Mouse (Mus musculus) Muller cell, postnatal 12 days (primary cell): Measurements from ENCODE around the gene Iqsec1.

Experiments used
- DNase-seq: peaks from one replicate; pipeline ENCODE4 v3.0.0-alpha.2; 2015; ENCODE audit errors: inconsistent ontology term

The Iqsec1 gene

DNA sequence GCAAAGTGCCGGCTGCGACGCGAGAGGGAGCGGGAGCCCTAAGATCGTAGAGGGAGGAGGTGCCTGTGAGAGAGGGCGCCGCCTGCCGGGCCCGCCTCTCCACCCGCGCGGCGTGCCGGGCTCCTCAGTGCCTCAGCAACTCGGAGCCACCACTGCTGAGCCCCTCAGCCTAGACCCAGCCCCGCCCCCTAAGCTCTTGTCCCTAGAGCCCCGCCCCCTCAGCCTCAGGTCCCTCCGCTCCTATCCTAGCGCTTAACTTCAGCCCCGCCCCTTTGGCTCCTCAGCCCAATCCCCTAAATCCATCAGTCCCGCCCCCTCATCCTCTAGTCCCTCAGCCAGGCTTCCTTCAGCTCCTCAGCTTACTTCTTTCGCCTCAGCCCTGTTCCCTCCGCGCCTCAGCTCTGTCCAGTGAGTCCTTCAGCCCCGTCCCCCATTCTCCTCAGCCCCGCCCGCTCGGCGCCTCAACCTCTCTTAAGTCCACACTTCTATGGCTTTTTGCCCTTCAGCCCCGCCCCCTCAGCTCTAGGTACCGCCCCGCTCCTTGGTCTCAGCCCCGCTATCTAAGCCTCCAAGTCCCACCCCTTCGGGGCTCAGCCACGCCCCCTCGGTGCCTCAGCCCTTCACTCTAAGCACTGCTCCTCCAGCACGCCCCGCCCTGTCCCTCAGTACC, at the start of gene Iqsec1:
Gene Iqsec1 (minus strand): TSS at position 38 of the 670 bp plus-strand sequence.
- DNase-seq: peak; percentile 93

DNA sequence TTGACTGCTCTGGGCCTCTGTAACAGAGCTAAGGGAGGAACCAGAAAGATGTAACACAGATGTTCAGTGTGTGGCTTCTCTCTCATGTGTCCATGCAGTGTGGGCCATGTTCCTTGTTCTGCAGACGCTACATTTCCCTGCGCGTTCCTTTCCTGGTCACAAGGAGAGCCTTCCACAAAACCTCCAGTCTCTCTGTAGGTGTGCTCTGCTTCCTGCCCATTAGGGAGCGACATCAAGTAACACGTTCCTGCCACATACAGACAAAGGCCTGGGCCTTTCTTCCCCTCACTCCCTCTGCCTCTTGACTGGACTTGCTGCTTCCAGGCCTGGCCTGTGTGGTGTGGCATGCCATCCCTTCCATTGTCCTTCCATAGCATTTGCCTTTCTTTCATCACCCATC, 39.8 kb upstream of the Iqsec1 start:
- no peak for DNase-seq

DNA sequence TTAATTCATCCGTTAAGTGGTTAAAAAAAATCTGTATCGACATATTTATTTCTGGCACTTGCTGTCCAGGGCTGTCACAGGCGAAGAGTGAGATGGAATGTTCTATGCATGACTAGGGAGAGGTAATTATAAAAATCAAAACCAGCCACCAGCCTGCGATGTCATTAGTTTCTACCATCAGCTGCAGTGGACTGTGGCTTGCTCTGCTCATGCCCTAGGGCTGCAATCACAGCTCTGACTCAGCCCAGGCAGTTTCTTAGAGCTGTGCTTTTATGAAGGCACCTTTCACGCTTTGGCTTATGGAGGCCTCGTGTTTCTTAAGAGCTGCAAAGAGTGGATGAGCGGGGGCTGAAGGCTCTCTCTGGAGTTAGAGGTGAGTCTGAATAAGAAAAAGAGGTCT, 32.3 kb upstream of the Iqsec1 start:
- DNase-seq: peak; percentile 37

DNA sequence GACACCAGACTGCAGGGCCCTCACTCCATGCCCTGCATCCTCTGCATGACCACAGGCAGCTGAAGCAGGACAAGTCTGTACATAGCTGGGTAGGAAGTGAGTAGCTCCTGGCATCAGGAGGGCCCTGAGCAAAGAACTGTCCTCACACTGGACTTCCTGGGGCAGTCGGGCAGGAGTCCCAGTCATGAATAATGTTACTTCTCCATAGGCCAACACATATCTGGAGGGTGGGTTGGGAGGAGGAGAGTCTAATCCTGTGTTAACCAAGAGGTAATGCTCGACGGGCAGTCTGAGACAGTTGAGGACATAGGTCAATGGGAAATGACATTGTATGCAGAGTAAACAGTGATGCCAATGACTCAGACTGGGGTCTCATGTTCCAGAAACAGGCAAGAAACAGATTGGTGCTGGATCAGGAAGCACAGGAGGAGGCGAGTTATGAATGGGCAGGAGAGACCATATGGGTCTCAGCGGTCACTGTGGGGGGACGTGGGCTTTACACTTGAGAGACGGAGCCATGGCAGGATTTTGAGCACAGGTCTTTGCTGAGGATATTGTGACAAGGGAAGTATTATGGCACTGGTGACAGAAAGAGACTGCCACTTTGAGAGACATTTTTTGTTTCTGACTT, 28.2 kb upstream of the Iqsec1 start:
- DNase-seq: no peak

DNA sequence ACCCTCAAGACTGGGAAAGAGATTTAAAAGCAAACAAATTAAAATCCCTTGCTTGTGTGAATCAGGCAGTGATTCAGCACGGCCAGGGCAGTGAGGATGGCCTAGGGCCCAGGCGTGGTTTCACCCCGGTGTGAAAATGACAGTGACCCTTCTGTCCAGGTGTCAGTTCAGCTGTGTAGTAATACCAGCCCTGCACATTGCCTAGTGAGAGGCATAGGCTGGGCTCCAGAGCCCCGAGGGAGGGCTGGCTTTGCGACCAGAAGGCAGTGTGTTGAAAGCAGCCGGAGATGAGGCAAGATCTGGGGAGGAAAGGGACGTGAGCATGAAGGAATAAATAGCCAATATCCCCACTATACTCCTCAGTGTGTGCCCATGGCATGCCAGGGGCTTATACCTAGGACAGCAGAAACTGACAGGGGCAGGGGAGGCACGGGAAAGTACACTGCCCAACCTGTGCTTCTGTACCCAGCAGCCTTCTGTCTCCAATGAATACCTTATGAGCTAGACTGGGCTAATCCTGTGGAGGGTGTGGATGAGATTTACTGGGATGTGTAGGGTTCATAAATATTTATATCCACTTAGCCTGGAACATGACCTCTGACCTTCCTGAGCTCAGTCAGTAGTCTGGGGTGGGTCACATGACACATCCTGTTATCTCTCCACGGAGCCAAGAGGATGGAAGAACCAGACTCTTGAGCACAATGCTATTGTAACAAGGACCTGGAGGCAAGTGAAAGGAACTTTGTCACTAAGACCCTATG, 25.9 kb upstream of the Iqsec1 start:
- DNase-seq: peak; percentile 63

DNA sequence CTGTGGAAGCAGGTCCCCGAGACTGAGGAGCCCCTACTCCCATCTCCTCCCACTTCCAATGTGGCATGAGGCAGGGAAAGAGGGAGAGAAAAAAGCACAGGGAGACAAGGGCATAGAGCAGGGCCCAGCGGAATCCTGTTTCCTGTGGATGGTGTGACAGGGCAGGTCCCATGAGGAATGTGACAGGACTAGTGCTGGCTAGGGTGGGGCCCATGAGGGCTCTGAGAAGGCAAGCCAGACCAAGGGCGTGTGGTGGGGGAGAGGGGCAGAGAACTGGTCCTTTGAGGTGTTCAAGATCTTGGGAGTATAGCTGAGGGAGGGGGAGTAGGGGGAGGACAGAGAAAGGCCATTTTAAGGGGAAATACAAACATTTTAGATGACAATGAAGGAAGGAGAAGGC, 24.0 kb upstream of the Iqsec1 start:
- no peak for DNase-seq

DNA sequence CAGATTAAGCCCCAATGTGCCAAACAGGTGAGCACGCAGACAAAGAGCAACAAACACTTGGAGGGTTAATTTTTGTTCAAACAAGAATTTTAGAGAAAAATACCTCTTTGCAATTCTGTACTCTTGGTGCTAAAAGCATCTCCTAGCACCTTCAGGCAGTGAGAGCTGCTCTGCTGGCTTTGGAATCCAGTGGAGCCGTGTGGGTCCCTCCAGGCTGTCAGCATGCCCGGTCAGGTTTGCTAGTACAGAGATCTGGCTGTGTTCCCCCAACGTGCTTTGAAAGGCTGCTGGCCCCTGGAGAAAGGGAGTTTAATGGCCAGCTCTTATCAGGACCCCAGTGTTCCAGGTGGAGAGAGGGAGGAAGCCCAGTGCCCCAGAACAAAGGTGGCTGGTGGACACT, 23.1 kb upstream of the Iqsec1 start:
- DNase-seq: no peak

DNA sequence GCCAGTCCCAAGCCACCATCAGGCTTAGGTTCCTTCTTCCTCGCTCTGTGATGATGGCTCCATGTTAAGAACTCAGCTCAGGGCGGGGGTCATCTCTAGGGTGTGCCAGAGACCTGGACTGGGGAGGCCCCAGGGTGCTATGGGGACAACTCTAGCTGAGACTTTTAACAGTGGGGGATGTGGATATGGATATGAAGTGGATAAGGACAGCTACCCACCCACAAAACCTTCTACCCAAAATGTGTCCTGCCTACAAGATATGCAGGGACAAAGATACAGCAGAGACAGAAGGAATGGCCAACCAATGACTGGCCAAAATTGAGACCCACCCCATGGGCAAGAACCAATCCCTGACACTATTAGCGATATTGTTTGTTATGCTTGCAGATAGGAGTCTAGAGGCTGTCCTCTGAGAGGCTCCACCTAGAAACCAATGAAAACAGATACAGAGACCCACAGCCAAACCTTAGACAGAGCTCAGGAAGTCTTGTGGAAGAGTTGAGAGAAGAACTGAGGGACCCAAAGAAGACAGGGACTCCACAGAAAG, 19.9 kb upstream of the Iqsec1 start:
- no peak for DNase-seq

DNA sequence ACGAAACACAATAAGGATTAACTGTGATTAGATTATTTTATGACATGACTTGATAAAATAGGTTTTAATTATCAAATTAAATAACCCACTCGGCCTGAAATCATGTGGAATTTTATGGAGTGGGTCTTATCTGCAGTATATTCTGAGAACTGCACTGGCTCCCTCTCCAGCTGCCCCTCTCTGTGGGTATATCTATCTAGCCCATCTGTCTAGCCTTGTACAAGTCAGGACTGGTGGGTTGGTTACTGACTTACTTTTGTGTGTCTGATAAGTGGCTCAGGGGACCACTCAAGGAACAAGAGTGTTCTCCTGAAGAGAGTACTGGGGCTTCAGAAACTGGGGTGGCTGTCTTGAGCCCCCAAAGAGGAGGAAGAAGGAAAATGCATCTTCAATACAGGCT, 18.7 kb upstream of the Iqsec1 start:
- DNase-seq: no peak

DNA sequence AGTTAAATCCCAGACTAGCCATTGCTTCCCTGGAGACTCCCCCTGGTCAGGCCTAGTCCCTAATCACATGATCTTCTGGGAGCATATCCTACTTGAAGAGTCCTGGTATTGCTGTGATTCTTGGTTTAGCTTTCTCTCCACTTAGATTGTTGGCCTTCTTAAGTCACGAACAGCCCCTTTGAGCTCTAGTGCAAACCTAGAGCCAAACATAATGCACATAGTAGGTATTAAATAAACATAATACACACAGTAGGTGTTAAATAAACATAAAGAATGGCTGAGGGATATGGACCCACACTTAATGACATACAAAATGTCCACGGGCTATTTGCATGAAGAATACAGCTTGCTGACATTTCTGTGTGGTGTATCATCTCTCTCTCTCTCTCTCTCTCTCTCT, 15.7 kb upstream of the Iqsec1 start:
- DNase-seq: no peak

DNA sequence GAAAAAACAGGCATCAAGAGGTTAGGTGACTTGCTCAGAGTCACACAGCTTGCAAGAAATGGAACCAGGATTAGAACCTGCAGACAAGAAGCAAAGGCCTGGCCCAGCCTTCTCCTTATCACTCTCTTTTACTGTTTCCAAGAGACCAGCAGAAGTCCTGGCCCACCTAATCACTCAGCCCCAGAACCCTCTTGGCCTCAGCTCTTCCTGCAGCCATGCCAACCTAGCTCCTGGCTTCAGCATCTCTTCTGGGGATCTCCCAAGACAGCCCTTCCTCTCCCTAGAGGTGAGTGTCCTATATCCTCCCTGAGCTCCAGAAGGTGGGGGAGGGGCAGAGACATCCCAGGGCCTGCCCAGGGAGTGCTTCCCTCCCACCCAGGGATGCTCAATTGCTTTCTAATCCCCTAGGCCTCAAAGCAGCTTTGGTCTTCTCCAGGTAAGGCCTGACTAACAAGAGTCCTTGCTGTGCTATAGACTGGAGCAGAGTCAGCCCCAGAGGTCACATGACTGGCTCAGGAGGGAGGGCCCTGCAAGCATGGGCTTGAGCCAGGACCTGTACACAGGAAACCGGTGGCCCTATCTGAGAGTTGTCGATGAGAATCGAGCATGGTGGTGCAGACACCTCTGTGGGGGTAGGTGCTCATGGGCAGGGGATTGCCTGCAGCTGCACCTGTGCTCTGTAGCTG, 15.0 kb upstream of the Iqsec1 start:
- DNase-seq: no peak

DNA sequence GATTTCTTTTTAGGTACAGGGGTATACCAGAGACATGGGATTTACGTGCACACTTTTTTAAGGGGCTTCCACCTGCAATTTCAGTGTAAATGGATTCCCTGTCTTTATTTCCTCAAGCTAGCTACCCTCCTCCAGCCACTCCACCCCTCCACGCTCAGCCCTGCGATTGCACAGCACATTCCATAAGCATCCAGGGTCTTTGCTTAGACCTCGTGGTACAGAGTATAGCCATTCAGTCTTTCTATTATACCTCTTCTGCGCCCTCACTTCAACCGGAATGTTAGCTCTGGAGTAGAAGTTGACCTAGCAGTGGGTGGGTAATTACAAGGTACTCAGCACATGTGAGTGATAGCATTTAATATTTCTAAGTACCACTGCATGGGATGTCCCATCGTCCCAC, 13.1 kb upstream of the Iqsec1 start:
- DNase-seq: no peak

DNA sequence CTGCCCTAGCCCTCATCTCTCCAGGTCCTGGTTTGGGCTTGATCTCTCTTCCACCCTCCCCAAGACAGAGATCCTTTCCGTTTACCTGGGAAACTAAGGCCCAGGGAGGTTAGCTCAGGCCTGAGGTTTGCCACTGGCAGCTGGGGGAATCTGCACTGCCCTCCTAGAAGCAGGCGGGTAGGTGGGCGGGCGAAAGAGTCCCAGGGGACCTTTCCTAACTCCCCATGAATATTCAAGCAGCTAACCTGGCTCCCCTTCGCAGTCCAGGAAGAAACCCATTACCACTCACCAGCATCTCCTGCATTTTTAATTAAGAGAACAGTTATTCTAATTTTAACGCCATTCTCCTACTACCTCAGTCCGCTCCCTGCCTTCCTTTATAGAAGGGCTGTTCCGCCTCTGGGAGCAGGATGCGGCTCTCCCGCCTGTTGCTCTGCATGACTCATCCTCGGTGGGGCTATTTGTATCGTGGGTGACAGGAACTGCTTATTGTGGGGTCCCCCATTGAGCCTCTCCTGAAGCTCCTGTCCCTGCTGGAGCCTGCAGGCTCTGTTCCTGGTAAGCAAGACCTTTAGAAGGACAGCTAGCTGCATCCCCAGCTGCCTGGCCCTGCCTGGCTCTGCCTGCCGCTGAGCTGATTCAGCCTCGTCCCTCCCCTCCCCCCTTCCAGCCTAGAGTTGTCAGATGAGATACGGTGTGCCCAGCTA, 12.5 kb upstream of the Iqsec1 start:
- peak; percentile 44 for DNase-seq

DNA sequence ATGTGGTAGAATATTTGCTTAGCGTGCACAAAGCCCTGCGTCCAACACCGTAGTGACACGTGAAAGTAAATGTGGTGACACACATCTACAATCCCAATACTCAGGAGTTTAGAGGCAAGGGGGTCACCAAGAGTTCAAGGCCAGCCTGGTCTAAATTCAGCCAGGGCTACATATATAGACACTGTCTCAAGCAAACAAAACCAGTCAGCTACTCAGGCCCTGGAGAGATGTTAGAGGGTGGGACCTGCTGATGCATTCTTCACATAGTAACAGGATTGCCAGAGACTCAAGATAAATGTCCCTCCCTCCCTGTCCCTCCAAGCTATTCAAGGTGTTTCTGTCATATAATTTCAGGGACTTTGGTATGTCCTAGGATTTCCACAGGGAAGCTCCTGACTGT, 10.7 kb upstream of the Iqsec1 start:
- DNase-seq: no peak

DNA sequence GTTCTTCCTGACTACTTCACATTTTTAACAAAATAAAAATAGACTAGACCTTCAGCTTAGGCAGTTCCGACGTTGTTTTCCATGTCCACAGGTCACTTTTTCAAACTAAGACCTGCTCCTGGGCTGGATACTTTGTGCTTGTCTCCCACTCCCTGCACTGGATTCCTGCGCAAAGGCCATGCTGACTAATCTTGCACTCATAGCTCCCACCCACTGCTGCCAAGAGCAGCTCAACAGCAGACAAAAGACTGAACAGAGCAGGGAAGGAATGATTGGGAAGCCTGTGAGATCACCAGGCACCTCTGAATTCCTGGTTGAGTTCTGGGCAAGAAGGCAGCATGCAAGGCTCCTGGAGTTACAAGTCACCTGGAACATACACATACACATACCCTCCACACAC, 8.5 kb upstream of the Iqsec1 start:
- DNase-seq: peak; percentile 45

DNA sequence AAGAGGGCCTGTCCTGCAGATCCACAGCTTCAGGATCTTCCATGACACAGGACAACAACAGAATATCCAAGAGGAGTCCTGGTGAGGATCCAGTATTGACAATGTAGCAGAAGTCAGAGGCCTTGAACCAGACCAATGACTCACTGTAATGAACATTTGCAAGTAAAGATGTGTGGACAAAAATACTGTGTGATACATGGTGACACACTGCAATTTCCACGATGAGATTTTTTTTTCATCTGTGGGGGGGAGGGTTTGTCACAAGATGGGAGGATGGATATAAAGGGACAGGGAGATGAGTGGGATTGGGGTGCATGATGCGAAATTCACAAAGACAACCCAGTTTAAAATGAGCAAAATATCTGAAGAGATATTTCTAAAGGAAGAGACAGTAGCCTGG, 7.7 kb upstream of the Iqsec1 start:
- DNase-seq: no peak

DNA sequence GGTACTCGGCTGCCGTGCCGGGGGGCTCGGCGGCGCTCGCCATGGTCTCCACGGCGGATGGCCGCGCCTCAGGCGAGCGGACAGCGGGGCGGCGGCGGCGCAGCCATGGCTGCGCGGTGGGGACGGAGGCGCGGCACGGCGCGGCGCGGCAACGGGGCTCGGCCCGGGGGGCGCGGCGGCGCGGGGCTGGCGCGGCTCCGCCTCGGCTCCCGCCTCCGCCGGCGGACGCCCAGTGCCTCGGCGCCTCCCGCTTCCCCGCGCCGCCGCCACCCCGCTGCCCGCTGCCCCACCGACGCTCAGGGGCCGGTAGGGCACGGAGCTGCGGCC, 223 bp downstream of the Iqsec1 start:
- no peak for DNase-seq

DNA sequence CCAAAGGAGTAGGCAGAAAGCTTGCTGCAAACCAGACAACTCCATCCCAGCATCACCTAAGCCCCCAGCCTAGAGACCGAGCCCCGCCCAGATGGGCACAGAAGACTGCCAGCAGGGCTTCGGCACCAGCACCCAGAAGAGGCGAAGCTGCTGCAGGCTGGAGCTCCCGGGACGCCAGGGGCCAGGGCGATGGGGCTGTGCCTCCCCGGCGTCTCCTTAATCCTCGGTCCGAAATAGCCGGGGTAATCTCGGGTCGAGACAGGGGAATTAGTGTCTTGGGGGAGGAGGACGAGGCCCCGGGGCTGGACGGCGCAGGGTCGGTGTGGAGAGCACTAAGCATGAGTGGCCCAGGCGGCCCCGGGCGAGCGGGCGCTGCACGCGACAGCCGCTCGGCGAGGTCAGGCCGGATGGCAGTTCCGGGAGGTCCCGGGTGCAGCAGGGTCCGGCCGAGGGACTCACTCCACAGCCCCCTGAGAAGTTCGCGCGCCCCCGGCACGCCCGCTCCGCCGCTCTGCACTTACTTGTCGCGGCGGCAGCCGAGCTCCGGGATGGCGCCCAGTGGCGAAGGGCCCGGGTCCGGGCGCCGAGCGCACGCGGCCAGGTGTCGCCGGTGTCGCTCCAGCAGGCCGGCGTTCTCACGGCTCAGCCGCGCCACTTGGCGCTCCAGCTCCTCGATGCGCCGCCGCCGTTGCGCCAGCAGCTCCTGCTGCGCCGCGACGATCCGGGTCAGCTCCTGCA, 755 bp downstream of the Iqsec1 start:
- DNase-seq: peak; percentile 30

DNA sequence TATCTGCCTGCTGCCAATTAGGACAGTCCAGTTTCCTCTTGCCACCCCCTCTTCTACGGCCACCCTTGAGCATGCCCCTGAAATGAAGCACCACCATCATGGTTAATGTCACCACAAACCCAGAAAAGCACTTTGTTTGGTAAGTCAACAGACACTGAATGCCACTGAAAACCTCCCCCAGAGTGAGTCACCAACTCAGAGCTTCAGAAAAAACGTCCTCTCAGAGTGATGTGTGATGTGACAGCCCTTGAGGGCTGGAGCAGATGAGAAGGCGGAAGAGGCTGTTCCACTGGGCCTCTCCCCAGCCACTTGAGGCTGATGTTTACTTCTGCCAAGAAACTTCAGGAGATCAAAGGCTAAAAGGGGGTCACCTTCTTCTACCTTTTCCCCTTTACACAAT, 4.4 kb downstream of the Iqsec1 start:
- DNase-seq: peak; percentile 45

DNA sequence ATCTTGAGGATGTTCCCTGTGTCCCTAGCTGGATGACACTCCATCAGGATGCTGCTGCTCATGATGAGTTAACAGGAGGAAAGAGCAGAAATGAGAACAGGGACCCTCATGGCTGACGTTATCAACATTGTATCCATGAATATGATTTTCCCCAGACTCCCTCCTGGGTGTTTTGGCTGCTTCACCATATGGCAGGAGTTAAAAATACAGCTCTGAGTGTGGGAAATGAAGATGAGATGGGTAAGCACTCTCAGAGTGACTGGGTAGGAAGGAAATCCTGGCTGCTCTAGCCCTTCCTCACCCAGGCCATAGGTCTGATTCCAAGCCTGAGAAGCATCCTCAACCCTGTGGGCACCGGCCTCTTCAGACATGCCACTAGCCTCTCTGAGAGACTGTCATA, 14.2 kb downstream of the Iqsec1 start:
- DNase-seq: no peak

DNA sequence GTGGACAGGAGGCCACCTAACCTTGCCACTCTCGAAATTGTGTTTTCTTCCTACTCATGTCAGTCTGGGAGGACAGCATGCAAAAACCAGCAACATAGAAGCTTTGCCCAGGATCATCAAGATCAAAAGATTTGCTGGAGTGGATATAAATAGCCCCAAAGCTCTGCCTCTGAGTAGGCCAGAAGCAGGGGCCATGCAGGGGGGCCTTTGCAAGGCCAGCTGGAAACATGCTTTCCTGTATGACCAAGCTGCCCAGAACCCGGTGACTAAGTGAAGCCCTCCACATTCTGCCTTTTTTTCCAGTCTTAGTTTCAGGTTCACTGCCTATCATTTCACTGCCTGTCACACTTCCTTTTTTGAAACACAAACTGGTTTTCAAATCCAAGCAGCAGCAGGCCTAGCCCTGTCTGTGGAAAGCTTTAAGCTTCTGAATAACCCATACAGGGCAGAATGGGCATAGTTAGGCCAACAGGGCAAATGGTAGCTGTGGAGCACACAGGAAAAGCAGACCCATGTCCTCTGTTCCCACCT, 19.1 kb downstream of the Iqsec1 start:
- DNase-seq: peak; percentile 52
